Mouse (Mus musculus) stomach, postnatal 0 days (tissue): ENCODE measurements at regions not wholly inside any gene's neighbourhood (a gene's known extent, or its start where the extent isn't known, plus 50 kb on each side); places are given as distances from the start of the nearest gene placed in this dataset.

Source experiments
- CTCF ChIP-seq: IDR thresholded peaks from 2 replicates; pipeline ENCODE4 v1.5.1; 2016; ENCODE audit warnings: antibody characterized with exemption, low read depth, mild to moderate bottlenecking, moderate library complexity
- EP300 ChIP-seq: optimal IDR thresholded peaks from 2 replicates; pipeline ENCODE3; 2016; ENCODE audit warnings: antibody characterized with exemption

DNA sequence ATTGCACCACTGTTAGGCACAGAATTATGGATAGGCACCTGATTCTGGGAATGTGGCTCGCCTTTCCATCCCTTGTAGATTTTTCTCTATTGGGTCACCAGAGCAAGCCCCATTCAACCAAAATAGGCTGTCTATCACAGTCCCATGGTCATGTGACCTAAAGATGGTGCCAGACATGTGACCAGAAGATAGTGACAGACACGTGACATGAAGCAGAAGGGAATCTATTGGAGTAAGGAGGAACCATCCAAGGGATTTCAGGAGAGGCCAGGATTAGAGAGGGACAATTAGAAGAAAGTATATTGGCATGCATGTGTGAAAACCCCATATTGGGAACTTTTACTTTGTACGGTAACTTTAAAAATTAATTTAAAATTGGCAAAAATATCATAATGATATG is 159.8 kb downstream of the Gm9376 start:
- TF ChIP-seq EP300 (no peak), CTCF (no peak)
